Mouse (Mus musculus) olfactory bulb, adult 2 months (tissue): Measurements from ENCODE around the gene Atp6v1e2.

Source experiments
- CTCF ChIP-seq: fragments of 200-500 bp; IDR thresholded peaks from 2 replicates; pipeline ENCODE4 v1.5.1; 2012; ENCODE audit warnings: low read depth, mild to moderate bottlenecking, low read length, moderate library complexity; ENCODE audit not compliant: insufficient read depth
- POLR2A ChIP-seq: fragments of 200-500 bp; IDR thresholded peaks from 2 replicates; pipeline ENCODE4 v1.6.1; 2012; ENCODE audit warnings: mild to moderate bottlenecking, low read depth, low read length, moderate library complexity; ENCODE audit not compliant: insufficient read depth

DNA sequence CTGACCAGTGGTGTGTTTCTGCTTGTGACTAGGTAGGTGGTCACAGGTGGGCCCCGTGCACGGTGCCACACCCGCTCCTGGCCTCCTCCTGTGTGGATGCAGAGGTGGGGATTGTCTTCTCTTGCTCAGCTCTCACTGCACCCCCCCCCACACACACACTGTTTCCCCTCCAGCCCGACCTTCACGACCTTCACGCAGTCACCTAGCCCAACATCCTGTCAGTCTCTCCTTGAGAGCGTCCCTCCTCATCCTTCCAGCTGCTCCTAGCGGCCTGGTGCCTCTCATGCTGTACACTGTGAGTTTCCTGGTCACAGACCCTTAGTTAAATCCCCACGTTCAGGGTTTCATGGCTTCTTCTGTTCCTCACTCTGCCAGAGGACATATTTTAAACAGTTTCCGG lies 28.7 kb upstream of the Atp6v1e2 start:
- TF ChIP-seq POLR2A, result no peak
- TF ChIP-seq CTCF, result no peak
